Mouse (Mus musculus) hindbrain, embryonic 10.5 days (tissue): ENCODE measurements around the gene Il5ra. TPM values are rescaled to one million over a fixed set of nuclear protein-coding genes. Genes with fewer than 3 reads are reported as not detected.

Experiments
- DNase-seq: peaks from one replicate; pipeline ENCODE4 v3.0.0-alpha.2; 2017; ENCODE audit warnings: low spot score
- H3K27ac ChIP-seq: fragments of 300-500 bp; sonication (generic); 2 replicates; pipeline ENCODE4 v1.5.1; 2016; ENCODE audit warnings: mild to moderate bottlenecking, moderate library complexity
- H3K27me3 ChIP-seq: fragments of 300-500 bp; sonication (generic); 2 replicates; pipeline ENCODE4 v1.6.1; 2016; ENCODE audit warnings: mild to moderate bottlenecking; ENCODE audit not compliant: poor library complexity, insufficient read depth, severe bottlenecking
- H3K36me3 ChIP-seq: fragments of 300-500 bp; sonication (generic); 2 replicates; pipeline ENCODE4 v1.6.1; 2016; ENCODE audit warnings: mild to moderate bottlenecking, moderate library complexity
- H3K4me1 ChIP-seq: fragments of 300-500 bp; sonication (generic); replicated peaks from 2 replicates; pipeline ENCODE4 v1.6.1; 2016; ENCODE audit warnings: mild to moderate bottlenecking
- H3K4me3 ChIP-seq: fragments of 300-500 bp; sonication (generic); 2 replicates; pipeline ENCODE4 v1.5.1; 2016; ENCODE audit warnings: mild to moderate bottlenecking, moderate library complexity
- H3K9me3 ChIP-seq: fragments of 300-500 bp; sonication (generic); 2 replicates; pipeline ENCODE4 v1.6.1; 2016; ENCODE audit warnings: mild to moderate bottlenecking, moderate library complexity
- WGBS: fragments of 180-500 bp; shearing (Covaris S2); methylation state at CpG from one replicate; pipeline ENCODE4 v1.1.7; 2016; 5-methylcytosine and 5-hydroxymethylcytosine counted together
- polyA plus RNA-seq: library from polyadenylated mRNA; unstranded; fragments of >200 nt; fragmentation: Nextera tagmentation; extraction: Ambion mirVana; gene quantifications from 2 replicates; pipeline ENCODE4 v1.2.1, GENCODE M21; 2016

Gene Il5ra
- polyA plus RNA-seq, 1 experiment from 2014 or later: 0.05 TPM

GRCm38 (mm10) chr6:106760473-106761218 is 11.8 kb upstream of the Il5ra start:
- Histone ChIP-seq H3K9me3 (no peaks in the 10 kb centered on the region), H3K36me3 (no peaks in the 10 kb centered on the region), H3K27ac (no peak overlapping the region), H3K4me1 (no peaks in the 10 kb centered on the region), H3K27me3 (no peaks in the 10 kb centered on the region), H3K4me3 (no peak overlapping the region)
- WGBS: 79% methylated on average over 3 of the region's 3 CpGs
- no peak for DNase-seq

DNA sequence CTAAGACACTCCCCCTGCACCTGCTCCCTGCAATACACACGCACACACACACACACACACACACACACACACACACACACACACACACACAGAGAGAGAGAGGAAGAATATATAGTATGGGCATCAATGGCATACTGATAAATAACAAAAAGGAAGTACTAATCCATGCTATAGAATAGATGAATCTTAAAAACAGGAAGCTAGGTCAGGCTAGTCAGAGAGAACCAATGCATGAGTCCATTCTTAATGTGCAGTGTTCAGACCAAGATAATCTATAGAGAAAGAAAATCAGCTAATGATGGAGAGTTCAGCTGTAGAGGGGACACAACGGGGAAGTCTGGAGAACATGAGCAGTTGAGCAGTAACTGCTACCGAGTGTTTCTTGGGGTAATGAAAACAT is 9.5 kb upstream of the Il5ra start:
- no peaks in the 10 kb centered on the region for H3K27me3 ChIP-seq
- H3K4me3 ChIP-seq: no peak overlapping the region
- H3K36me3 ChIP-seq: no peaks in the 10 kb centered on the region
- 83% methylated on average over 3 of the region's 3 CpGs for WGBS
- DNase-seq: no peak
- no peaks in the 10 kb centered on the region for H3K9me3 ChIP-seq
- no peaks in the 10 kb centered on the region for H3K4me1 ChIP-seq
- no peak overlapping the region for H3K27ac ChIP-seq

GRCm38 (mm10) chr6:106750291-106750690 is 1.5 kb upstream of the Il5ra start:
- WGBS: 76% methylated on average over 7 of the region's 7 CpGs
- H3K27me3 ChIP-seq: no peaks in the 10 kb centered on the region
- no peak for DNase-seq

DNA sequence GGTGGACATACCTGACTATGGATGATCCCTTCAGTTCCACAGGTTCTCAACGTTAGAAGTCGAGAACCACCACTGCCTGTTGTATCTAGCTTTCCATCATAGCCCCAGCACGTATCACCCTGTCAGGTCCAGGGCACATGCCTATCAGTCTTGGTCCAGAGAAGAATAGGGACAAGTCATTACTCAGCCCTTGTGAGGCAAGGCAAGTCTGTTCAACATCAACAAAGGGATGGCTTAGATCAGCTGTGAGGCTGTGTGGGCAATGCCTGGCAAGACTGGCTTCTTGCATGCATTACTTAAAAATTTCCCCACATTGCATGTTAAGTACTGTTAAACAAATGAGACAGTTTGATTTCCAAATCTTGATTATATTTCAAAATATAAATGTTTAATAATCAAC is 1.0 kb downstream of the Il5ra start:
- H3K27ac ChIP-seq: no peak overlapping the region
- no peaks in the 10 kb centered on the region for H3K4me1 ChIP-seq
- no peaks in the 10 kb centered on the region for H3K9me3 ChIP-seq
- H3K27me3 ChIP-seq: no peaks in the 10 kb centered on the region
- H3K4me3 ChIP-seq: no peak overlapping the region
- H3K36me3 ChIP-seq: no peaks in the 10 kb centered on the region
- no peak for DNase-seq
- WGBS: 84% methylated on average over 3 of the region's 3 CpGs

More at GRCm38 (mm10) chr6:106750291-106750690, 1.5 kb upstream of the Il5ra start:
- Histone ChIP-seq H3K36me3 (no peaks in the 10 kb centered on the region), H3K9me3 (no peaks in the 10 kb centered on the region), H3K4me3 (no peak overlapping the region), H3K27ac (no peak overlapping the region), H3K4me1 (no peaks in the 10 kb centered on the region)

DNA sequence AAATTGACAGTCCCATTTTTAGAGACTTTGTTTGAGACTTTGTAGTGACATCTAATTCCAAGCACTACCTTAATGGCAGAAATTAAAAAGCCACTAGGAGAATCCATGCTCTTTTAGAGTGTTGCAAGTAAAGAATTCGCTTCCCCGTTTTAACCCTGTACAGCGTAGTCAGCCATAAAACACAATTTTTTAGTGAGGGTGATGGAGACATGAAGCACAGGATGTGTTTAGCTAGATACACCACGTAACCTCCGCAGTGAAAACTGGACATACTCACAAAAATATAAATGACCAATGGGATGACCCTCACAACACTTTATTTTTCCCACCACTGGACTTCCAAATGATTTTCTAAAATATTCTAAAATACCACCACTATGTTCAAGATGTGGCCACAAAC is 1.6 kb downstream of the Il5ra start:
- 92% methylated on average over 5 of the region's 5 CpGs for WGBS
- no peaks in the 10 kb centered on the region for H3K4me1 ChIP-seq
- no peak overlapping the region for H3K4me3 ChIP-seq
- DNase-seq: no peak
- H3K36me3 ChIP-seq: no peaks in the 10 kb centered on the region
- H3K9me3 ChIP-seq: no peaks in the 10 kb centered on the region
- no peak overlapping the region for H3K27ac ChIP-seq
- no peaks in the 10 kb centered on the region for H3K27me3 ChIP-seq

GRCm38 (mm10) chr6:106745673-106746394 is 3.0 kb downstream of the Il5ra start:
- DNase-seq: no peak
- Histone ChIP-seq H3K27ac (no peak overlapping the region), H3K27me3 (no peaks in the 10 kb centered on the region), H3K9me3 (no peaks in the 10 kb centered on the region), H3K4me1 (no peaks in the 10 kb centered on the region), H3K36me3 (no peaks in the 10 kb centered on the region), H3K4me3 (no peak overlapping the region)
- 83% methylated on average over 7 of the region's 7 CpGs for WGBS

GRCm38 (mm10) chr6:106743556-106744233 is 5.1 kb downstream of the Il5ra start:
- no peak overlapping the region for H3K4me3 ChIP-seq
- no peak overlapping the region for H3K27ac ChIP-seq
- H3K4me1 ChIP-seq: no peaks in the 10 kb centered on the region
- H3K36me3 ChIP-seq: no peaks in the 10 kb centered on the region
- H3K9me3 ChIP-seq: no peaks in the 10 kb centered on the region
- no peaks in the 10 kb centered on the region for H3K27me3 ChIP-seq
- 79% methylated on average over 7 of the region's 7 CpGs for WGBS
- DNase-seq: no peak

DNA sequence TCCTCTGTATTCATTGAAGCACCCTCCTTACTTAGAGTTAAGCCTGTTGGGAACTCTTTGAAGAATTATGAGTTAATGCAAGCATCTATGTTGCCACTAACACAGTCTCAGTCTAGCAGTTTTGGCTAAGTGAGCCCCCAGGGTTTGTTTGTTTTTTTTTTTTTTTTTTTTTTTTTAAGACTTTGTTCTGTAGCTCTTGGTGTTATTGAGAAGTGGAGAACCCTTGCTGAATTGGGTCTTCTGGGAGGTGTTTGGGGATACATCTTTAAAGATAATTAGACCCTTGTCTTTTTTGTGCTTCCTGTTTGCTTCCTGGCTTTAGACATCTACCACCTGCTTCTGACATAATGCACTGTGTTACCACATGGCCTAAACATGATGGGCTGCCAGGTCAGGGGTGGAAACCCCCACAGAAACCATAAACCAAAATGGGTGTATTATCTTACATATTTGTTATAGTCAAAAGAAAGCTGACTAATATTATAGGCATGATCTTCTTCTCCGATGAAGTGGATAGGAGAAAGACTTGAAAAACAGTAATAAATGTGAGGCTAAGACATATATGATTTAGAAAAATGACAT is 8.5 kb downstream of the Il5ra start:
- Histone ChIP-seq H3K4me1 (no peaks in the 10 kb centered on the region), H3K36me3 (no peaks in the 10 kb centered on the region), H3K4me3 (no peak overlapping the region), H3K27me3 (no peaks in the 10 kb centered on the region), H3K27ac (no peak overlapping the region), H3K9me3 (no peaks in the 10 kb centered on the region)
- WGBS: 97% methylated on average over 1 of the region's 1 CpGs
- no peak for DNase-seq

DNA sequence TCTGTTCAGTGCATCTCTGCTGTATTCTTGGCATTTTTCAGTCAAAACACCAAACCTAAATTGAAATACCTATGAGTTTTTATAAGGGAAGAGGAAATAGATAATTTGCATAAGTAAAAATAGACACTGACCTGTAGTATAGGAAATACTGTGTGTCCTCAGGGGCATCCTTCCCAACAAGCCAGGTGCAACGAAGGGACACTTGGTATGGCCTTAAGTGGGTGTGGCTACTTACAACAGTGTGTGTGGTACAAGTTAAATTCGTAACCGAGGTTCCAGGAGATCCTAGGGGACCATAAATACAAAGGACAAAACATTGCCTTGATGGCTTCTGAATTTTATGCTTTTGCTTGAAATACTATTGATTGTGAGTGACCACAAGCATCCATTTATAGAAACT is 10.6 kb downstream of the Il5ra start:
- 84% methylated on average over 3 of the region's 3 CpGs for WGBS

DNA sequence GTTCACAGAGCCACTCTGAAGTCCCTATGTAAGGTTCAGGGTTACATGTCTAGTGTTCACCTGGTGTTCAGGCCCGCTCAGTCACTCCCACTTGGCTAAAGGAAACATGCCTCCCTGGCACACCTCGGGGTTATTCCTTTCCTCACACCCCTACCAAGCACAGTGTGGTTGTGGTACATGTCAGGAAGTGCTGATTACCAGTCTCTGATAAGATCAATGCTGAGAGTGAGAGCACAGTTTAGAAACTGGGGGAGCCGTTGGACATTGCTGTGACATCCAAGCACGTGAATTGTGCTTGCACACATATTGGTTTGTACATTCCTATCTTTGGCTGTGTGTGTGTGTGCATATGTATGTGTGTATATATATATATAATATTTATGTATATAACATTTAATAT is 16.3 kb downstream of the Il5ra start:
- H3K27me3 ChIP-seq: no peaks in the 10 kb centered on the region
- no peak for DNase-seq
- 87% methylated on average over 4 of the region's 4 CpGs for WGBS
- H3K36me3 ChIP-seq: no peaks in the 10 kb centered on the region
- no peak overlapping the region for H3K27ac ChIP-seq
- no peaks in the 10 kb centered on the region for H3K9me3 ChIP-seq
- no peak overlapping the region for H3K4me3 ChIP-seq
- no peaks in the 10 kb centered on the region for H3K4me1 ChIP-seq

More for the DNA sequence above, 10.6 kb downstream of the Il5ra start:
- H3K27ac ChIP-seq: no peak overlapping the region
- H3K4me3 ChIP-seq: no peak overlapping the region
- H3K4me1 ChIP-seq: no peaks in the 10 kb centered on the region
- DNase-seq: no peak
- no peaks in the 10 kb centered on the region for H3K27me3 ChIP-seq
- H3K9me3 ChIP-seq: no peaks in the 10 kb centered on the region
- H3K36me3 ChIP-seq: no peaks in the 10 kb centered on the region

GRCm38 (mm10) chr6:106729682-106730314 is 19.0 kb downstream of the Il5ra start:
- H3K27me3 ChIP-seq: no peaks in the 10 kb centered on the region
- no peak overlapping the region for H3K27ac ChIP-seq
- H3K4me1 ChIP-seq: no peaks in the 10 kb centered on the region
- no peak overlapping the region for H3K4me3 ChIP-seq
- H3K9me3 ChIP-seq: no peaks in the 10 kb centered on the region
- no peak for DNase-seq
- H3K36me3 ChIP-seq: no peaks in the 10 kb centered on the region
- WGBS: 79% methylated on average over 4 of the region's 4 CpGs

- Histone ChIP-seq H3K27ac (no peak overlapping the region), H3K4me3 (no peak overlapping the region), H3K27me3 (no peaks in the 10 kb centered on the region), H3K9me3 (no peaks in the 10 kb centered on the region), H3K4me1 (no peaks in the 10 kb centered on the region), H3K36me3 (no peaks in the 10 kb centered on the region)
- no peak for DNase-seq
- WGBS: 82% methylated on average over 1 of the region's 1 CpGs
Measured at GRCm38 (mm10) chr6:106727703-106728102, 21.1 kb downstream of the Il5ra start.
